Comparison of ENCODE assay signal across 23 mouse cellular contexts in genomic region chr10:28059222-28059621, GRCm38 (mm10). TPM values are rescaled to one million over a fixed set of nuclear protein-coding genes. Genes with fewer than 3 reads are reported as not detected.
DNase-seq lines count a peak whose midpoint lies in the region; ATAC-seq and TF ChIP-seq lines count a peak whose summit lies in the region.
"Had no signal": no experiment of that assay in that cellular context is flagged by ENCODE, and none has a peak within 500 bp of the region (broad histone marks: within the 10 kb centered on the region; RNA-seq: fewer than 3 reads in every experiment).

No protein-coding gene starts in this region.

- H3K36me3 ChIP-seq in forebrain, embryonic 13.5 days (ENCODE audit: poor library complexity, severe bottlenecking) = no peaks in the 10 kb centered on the region
- H3K36me3 ChIP-seq in forebrain, embryonic 11.5 days (ENCODE audit: control insufficient read depth, insufficient read depth, low read length) = no peaks in the 10 kb centered on the region
- no peaks in the 10 kb centered on the region for H3K36me3 ChIP-seq in forebrain, embryonic 15.5 days
- no peaks in the 10 kb centered on the region for H3K36me3 ChIP-seq in forebrain, embryonic 12.5 days (replicated peaks)
- no peaks in the 10 kb centered on the region for H3K36me3 ChIP-seq in hindbrain, embryonic 13.5 days
- H3K36me3 ChIP-seq in hindbrain, embryonic 14.5 days (replicated peaks; ENCODE audit: control insufficient read depth, insufficient read depth) = no peaks in the 10 kb centered on the region
- H3K36me3 ChIP-seq: embryonic facial prominence, embryonic 10.5 days; embryonic facial prominence, embryonic 12.5 days; G1E had no signal

- no peak overlapping the region for H3K4me2 ChIP-seq in forebrain, embryonic 13.5 days
- H3K4me2 ChIP-seq in forebrain, embryonic 11.5 days (ENCODE audit: low read depth, low read length, severe bottlenecking) = no peak overlapping the region
- no peak overlapping the region for H3K4me2 ChIP-seq in forebrain, embryonic 15.5 days (replicated peaks)
- H3K4me2 ChIP-seq in forebrain, embryonic 12.5 days = no peak overlapping the region
- H3K4me2 ChIP-seq in hindbrain, embryonic 13.5 days = no peak overlapping the region
- no peak overlapping the region for H3K4me2 ChIP-seq in hindbrain, embryonic 14.5 days (replicated peaks)
- H3K4me2 ChIP-seq: embryonic facial prominence, embryonic 12.5 days had no signal

- no peak overlapping the region for H3K27ac ChIP-seq in forebrain, embryonic 13.5 days
- H3K27ac ChIP-seq in forebrain, embryonic 11.5 days (ENCODE audit: low read depth, low read length) = no peak overlapping the region
- H3K27ac ChIP-seq in forebrain, embryonic 15.5 days (replicated peaks) = no peak overlapping the region
- no peak overlapping the region for H3K27ac ChIP-seq in forebrain, embryonic 12.5 days
- H3K27ac ChIP-seq in hindbrain, embryonic 13.5 days = no peak overlapping the region
- no peak overlapping the region for H3K27ac ChIP-seq in hindbrain, embryonic 14.5 days
- H3K27ac ChIP-seq: embryonic facial prominence, embryonic 10.5 days; embryonic facial prominence, embryonic 12.5 days had no signal

- no peak for DNase-seq in forebrain, embryonic 11.5 days (ENCODE audit: low spot score)
- DNase-seq in hindbrain, embryonic 14.5 days (ENCODE audit: low spot score) = no peak
- peak; percentile 71 for DNase-seq in brain, embryonic 14.5 days (ENCODE audit: low read depth)
- DNase-seq: adrenal gland, adult 8-10 months; adrenal gland, postnatal 14 days; adrenal gland, postnatal 36 days; B cell, adult 2 months; cerebellum, adult 11 months; cerebellum, adult 18-20 months; cerebellum, adult 8-10 months; cerebellum, adult 9-11 months; cerebellum, postnatal 25 days had no signal

- H3K4me3 ChIP-seq in forebrain, embryonic 13.5 days = no peak overlapping the region
- H3K4me3 ChIP-seq in forebrain, embryonic 11.5 days (ENCODE audit: low read depth, low read length) = no peak overlapping the region
- H3K4me3 ChIP-seq in forebrain, embryonic 15.5 days = no peak overlapping the region
- H3K4me3 ChIP-seq in forebrain, embryonic 12.5 days (replicated peaks) = no peak overlapping the region
- H3K4me3 ChIP-seq in hindbrain, embryonic 13.5 days = no peak overlapping the region
- no peak overlapping the region for H3K4me3 ChIP-seq in hindbrain, embryonic 14.5 days (replicated peaks; ENCODE audit: low read length)
- H3K4me3 ChIP-seq: embryonic facial prominence, embryonic 10.5 days; embryonic facial prominence, embryonic 12.5 days had no signal

- no peak for TF ChIP-seq POLR2A in brain, embryonic 14.5 days (IDR thresholded peaks at IDR 0.05; ENCODE audit: borderline replicate concordance, extremely low read depth, insufficient read depth, insufficient read length, poor library complexity, severe bottlenecking)

- H3K9ac ChIP-seq in forebrain, embryonic 13.5 days = no peak overlapping the region
- H3K9ac ChIP-seq in forebrain, embryonic 11.5 days (ENCODE audit: low read length) = no peak overlapping the region
- no peak overlapping the region for H3K9ac ChIP-seq in forebrain, embryonic 15.5 days (replicated peaks)
- H3K9ac ChIP-seq in forebrain, embryonic 12.5 days = no peak overlapping the region
- H3K9ac ChIP-seq in hindbrain, embryonic 13.5 days = no peak overlapping the region
- H3K9ac ChIP-seq in hindbrain, embryonic 14.5 days = no peak overlapping the region
- H3K9ac ChIP-seq: embryonic facial prominence, embryonic 12.5 days had no signal

- peak; percentile 63 for ATAC-seq in forebrain, embryonic 13.5 days
- no peak for ATAC-seq in forebrain, embryonic 11.5 days (replicated peaks; ENCODE audit: low FRiP score)
- ATAC-seq in forebrain, embryonic 15.5 days (replicated peaks) = peak; percentile 47; the same call in 1 of the 2 replicates
- no peak for ATAC-seq in forebrain, embryonic 12.5 days (ENCODE audit: low FRiP score)
- ATAC-seq in hindbrain, embryonic 13.5 days (ENCODE audit: low FRiP score) = peak; percentile 32; the same call in 1 of the 2 replicates
- ATAC-seq in hindbrain, embryonic 14.5 days (ENCODE audit: low FRiP score) = no peak
- ATAC-seq: activated CD4-positive, CD25-positive, alpha-beta regulatory T cell, adult 4 months; CD4-positive, CD25-positive, alpha-beta regulatory T cell, adult 4 months; Patski had no signal

- H3K27me3 ChIP-seq in forebrain, embryonic 13.5 days = no peaks in the 10 kb centered on the region
- no peaks in the 10 kb centered on the region for H3K27me3 ChIP-seq in forebrain, embryonic 11.5 days (ENCODE audit: control insufficient read depth, insufficient read depth, low read length)
- no peaks in the 10 kb centered on the region for H3K27me3 ChIP-seq in forebrain, embryonic 15.5 days
- H3K27me3 ChIP-seq in forebrain, embryonic 12.5 days = no peaks in the 10 kb centered on the region
- no peaks in the 10 kb centered on the region for H3K27me3 ChIP-seq in hindbrain, embryonic 13.5 days
- no peaks in the 10 kb centered on the region for H3K27me3 ChIP-seq in hindbrain, embryonic 14.5 days (ENCODE audit: control insufficient read depth, insufficient read depth, low read length)
- H3K27me3 ChIP-seq: CH12.LX; embryonic facial prominence, embryonic 12.5 days; Patski had no signal

- no peaks in the 10 kb centered on the region for H3K4me1 ChIP-seq in forebrain, embryonic 13.5 days
- no peaks in the 10 kb centered on the region for H3K4me1 ChIP-seq in forebrain, embryonic 11.5 days (replicated peaks; ENCODE audit: control insufficient read depth, insufficient read depth, low read length)
- H3K4me1 ChIP-seq in forebrain, embryonic 15.5 days = no peaks in the 10 kb centered on the region
- no peaks in the 10 kb centered on the region for H3K4me1 ChIP-seq in forebrain, embryonic 12.5 days
- H3K4me1 ChIP-seq in hindbrain, embryonic 13.5 days (replicated peaks) = no peaks in the 10 kb centered on the region
- H3K4me1 ChIP-seq in hindbrain, embryonic 14.5 days (replicated peaks; ENCODE audit: control insufficient read depth, insufficient read depth, low read length) = no peaks in the 10 kb centered on the region
- H3K4me1 ChIP-seq: embryonic facial prominence, embryonic 10.5 days; embryonic facial prominence, embryonic 12.5 days had no signal

- H3K9me3 ChIP-seq in forebrain, embryonic 13.5 days (replicated peaks) = no peaks in the 10 kb centered on the region
- no peaks in the 10 kb centered on the region for H3K9me3 ChIP-seq in forebrain, embryonic 11.5 days (ENCODE audit: control insufficient read depth, low read length)
- H3K9me3 ChIP-seq in forebrain, embryonic 15.5 days = no peaks in the 10 kb centered on the region
- no peaks in the 10 kb centered on the region for H3K9me3 ChIP-seq in forebrain, embryonic 12.5 days
- no peaks in the 10 kb centered on the region for H3K9me3 ChIP-seq in hindbrain, embryonic 13.5 days
- no peaks in the 10 kb centered on the region for H3K9me3 ChIP-seq in hindbrain, embryonic 14.5 days (ENCODE audit: control insufficient read depth, low read length)
- H3K9me3 ChIP-seq: embryonic facial prominence, embryonic 10.5 days; embryonic facial prominence, embryonic 12.5 days; G1E had no signal

- 68% methylated on average over 1 of the region's 1 CpGs for WGBS in forebrain, embryonic 13.5 days
- 77% methylated on average over 1 of the region's 1 CpGs for WGBS in forebrain, embryonic 11.5 days
- 38% methylated on average over 1 of the region's 1 CpGs for WGBS in forebrain, embryonic 15.5 days
- WGBS in forebrain, embryonic 12.5 days = 84% methylated on average over 1 of the region's 1 CpGs
- WGBS in hindbrain, embryonic 13.5 days = 76% methylated on average over 1 of the region's 1 CpGs
- 61% methylated on average over 1 of the region's 1 CpGs for WGBS in hindbrain, embryonic 14.5 days

- no peak for TF ChIP-seq CTCF in brain, embryonic 14.5 days (IDR thresholded peaks at IDR 0.05; ENCODE audit: borderline replicate concordance, extremely low read depth, insufficient read depth, insufficient read length)

RNA-seq across cellular contexts. Expression of gene Ptprk, which starts 15.4 kb away (rescaled TPM):
- 19.2 and 20.0 TPM in 2 replicates for polyA plus RNA-seq in forebrain, embryonic 13.5 days (2015; fragmentation: Nextera tagmentation; extraction: Ambion mirVana)
- 27.4 and 29.7 TPM in 2 replicates for polyA plus RNA-seq in forebrain, embryonic 11.5 days (2014; fragmentation: Nextera tagmentation; extraction: Ambion mirVana)
- polyA plus RNA-seq in forebrain, embryonic 15.5 days (2015; fragmentation: Nextera tagmentation; extraction: Ambion mirVana) = 35.0 and 37.4 TPM in 2 replicates
- polyA plus RNA-seq in forebrain, embryonic 12.5 days (2016; fragmentation: Nextera tagmentation; extraction: Ambion mirVana) = 20.5 and 25.4 TPM in 2 replicates
- polyA plus RNA-seq in hindbrain, embryonic 13.5 days (2015; fragmentation: Nextera tagmentation; extraction: Ambion mirVana) = 31.3 and 31.5 TPM in 2 replicates
- polyA plus RNA-seq in hindbrain, embryonic 14.5 days (2014; fragmentation: Nextera tagmentation; extraction: Ambion mirVana) = 26.8 and 32.6 TPM in 2 replicates
- polyA plus RNA-seq in brain, embryonic 14.5 days (2012; rRNA removed) = 19.3 and 30.8 TPM in 2 replicates
- polyA plus RNA-seq: CD4-positive, CD25-positive, alpha-beta regulatory T cell, adult 4 months had no signal

Comparison
In these comparisons a context has a peak if more than half of its experiments do, and no peak if none do; other contexts are left out.
1. ATAC-seq: peak in forebrain, embryonic 13.5 days (single experiment), forebrain, embryonic 15.5 days (single experiment) and hindbrain, embryonic 13.5 days (single experiment); none in forebrain, embryonic 11.5 days (single experiment), forebrain, embryonic 12.5 days (single experiment) and hindbrain, embryonic 14.5 days (single experiment).